Mouse (Mus musculus) heart, embryonic 10.5 days (tissue): ENCODE data around the gene Morc3. TPM values are rescaled to one million over a fixed set of nuclear protein-coding genes. Genes with fewer than 3 reads are reported as not detected.

Experiments used
- DNase-seq: peaks from one replicate; pipeline ENCODE4 v3.0.0-alpha.2; 2017; ENCODE audit warnings: low spot score
- H3K27ac ChIP-seq: fragments of 300-500 bp; sonication (generic); 2 replicates; pipeline ENCODE4 v1.5.1; 2016; ENCODE audit warnings: mild to moderate bottlenecking
- H3K27me3 ChIP-seq: fragments of 300-500 bp; sonication (generic); 2 replicates; pipeline ENCODE4 v1.6.1; 2016; ENCODE audit warnings: mild to moderate bottlenecking; ENCODE audit not compliant: poor library complexity, insufficient read depth, severe bottlenecking
- H3K36me3 ChIP-seq: fragments of 300-500 bp; sonication (generic); 2 replicates; pipeline ENCODE4 v1.6.1; 2016; ENCODE audit warnings: mild to moderate bottlenecking, moderate library complexity
- H3K4me1 ChIP-seq: fragments of 300-500 bp; sonication (generic); 2 replicates; pipeline ENCODE4 v1.6.1; 2016; ENCODE audit warnings: mild to moderate bottlenecking
- H3K4me3 ChIP-seq: fragments of 300-500 bp; sonication (generic); 2 replicates; pipeline ENCODE4 v1.5.1; 2016; ENCODE audit warnings: mild to moderate bottlenecking, moderate library complexity
- H3K9me3 ChIP-seq: fragments of 300-500 bp; sonication (generic); 2 replicates; pipeline ENCODE4 v1.6.1; 2016; ENCODE audit warnings: mild to moderate bottlenecking, moderate library complexity
- WGBS: fragments of 180-500 bp; shearing (Covaris S2); methylation state at CpG from one replicate; pipeline ENCODE4 v1.1.7; 2016; 5-methylcytosine and 5-hydroxymethylcytosine counted together
- polyA plus RNA-seq: library from polyadenylated mRNA; unstranded; fragments of >200 nt; fragmentation: Nextera tagmentation; extraction: Ambion mirVana; gene quantifications from 2 replicates; pipeline ENCODE4 v1.2.1, GENCODE M21; 2016

The Morc3 gene
- polyA plus RNA-seq, 1 experiment from 2014 or later = 28.1 TPM

DNA sequence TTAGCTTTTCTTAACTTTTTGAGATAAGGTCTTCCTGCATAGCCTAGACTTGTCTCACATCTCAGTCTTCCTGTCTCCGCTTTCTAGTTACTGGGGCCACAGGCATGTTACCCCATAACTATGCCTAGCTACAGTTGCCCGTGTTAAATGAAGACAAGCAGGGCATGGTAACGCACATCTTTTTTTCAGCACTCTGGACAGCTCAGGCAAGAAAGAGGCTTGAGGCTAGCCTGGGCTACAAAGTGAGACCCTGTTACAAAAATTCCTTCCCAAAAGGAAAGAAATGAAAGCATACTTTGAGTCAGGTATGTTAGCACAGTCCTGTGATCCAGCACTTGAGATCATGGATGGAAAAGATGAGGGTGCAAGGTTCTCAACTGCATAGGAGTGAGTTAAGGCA, 18.6 kb downstream of the Morc3 start:
- no peak for DNase-seq
- no peaks in the 10 kb centered on the region for H3K9me3 ChIP-seq
- H3K4me3 ChIP-seq = no peak overlapping the region
- H3K36me3 ChIP-seq = peaks cover 95% of the 10 kb centered on the region
- WGBS = 92% methylated on average over 3 of the region's 3 CpGs
- no peaks in the 10 kb centered on the region for H3K4me1 ChIP-seq
- no peak overlapping the region for H3K27ac ChIP-seq
- H3K27me3 ChIP-seq = no peaks in the 10 kb centered on the region

DNA sequence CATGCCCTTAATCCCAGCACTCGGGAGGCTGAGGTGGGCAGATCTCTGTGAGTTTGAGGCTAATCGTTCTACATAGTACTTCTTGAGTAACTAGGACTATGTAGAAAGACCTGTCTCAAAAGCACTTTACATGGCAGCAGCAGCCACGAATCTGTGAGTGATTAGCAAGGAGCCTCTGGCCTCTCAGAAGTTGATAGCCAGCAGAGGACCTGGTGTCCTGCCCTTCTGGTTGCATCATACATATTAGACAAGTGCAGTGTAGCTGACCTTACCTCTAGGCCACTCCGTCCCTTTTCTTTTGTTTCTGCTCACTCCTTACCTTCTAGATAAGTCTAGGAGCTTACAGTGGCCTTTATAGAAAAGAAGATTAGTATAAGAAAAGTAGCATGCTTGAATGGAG, 28.0 kb downstream of the Morc3 start:
- 87% methylated on average over 4 of the region's 4 CpGs for WGBS
- no peak for DNase-seq
- no peak overlapping the region for H3K27ac ChIP-seq
- H3K9me3 ChIP-seq = no peaks in the 10 kb centered on the region
- H3K4me1 ChIP-seq = no peaks in the 10 kb centered on the region
- peaks cover 86% of the 10 kb centered on the region for H3K36me3 ChIP-seq
- H3K27me3 ChIP-seq = no peaks in the 10 kb centered on the region
- H3K4me3 ChIP-seq = no peak overlapping the region

DNA sequence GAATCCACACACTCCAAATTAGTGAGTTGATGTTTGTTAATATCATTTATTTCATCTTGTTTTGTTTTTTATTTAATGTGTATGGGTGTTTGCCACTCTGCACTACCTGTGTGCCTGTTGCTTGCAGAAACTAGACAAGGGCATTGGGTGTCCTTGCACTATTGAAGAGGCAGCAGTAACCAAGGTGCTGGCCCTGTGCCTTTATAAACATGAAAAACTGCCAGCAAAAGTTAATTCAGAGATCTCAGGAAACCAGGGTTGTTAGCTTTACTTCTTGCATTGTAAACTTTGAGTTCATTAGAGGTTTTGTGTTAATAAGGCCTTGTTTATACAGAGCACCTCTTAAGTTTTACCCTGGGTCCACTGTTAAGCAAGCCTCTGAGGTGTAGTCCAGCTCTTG, 28.8 kb downstream of the Morc3 start:
- H3K9me3 ChIP-seq = no peaks in the 10 kb centered on the region
- no peaks in the 10 kb centered on the region for H3K27me3 ChIP-seq
- DNase-seq = no peak
- no peak overlapping the region for H3K4me3 ChIP-seq
- no peak overlapping the region for H3K27ac ChIP-seq
- peaks cover 87% of the 10 kb centered on the region for H3K36me3 ChIP-seq
- no peaks in the 10 kb centered on the region for H3K4me1 ChIP-seq

DNA sequence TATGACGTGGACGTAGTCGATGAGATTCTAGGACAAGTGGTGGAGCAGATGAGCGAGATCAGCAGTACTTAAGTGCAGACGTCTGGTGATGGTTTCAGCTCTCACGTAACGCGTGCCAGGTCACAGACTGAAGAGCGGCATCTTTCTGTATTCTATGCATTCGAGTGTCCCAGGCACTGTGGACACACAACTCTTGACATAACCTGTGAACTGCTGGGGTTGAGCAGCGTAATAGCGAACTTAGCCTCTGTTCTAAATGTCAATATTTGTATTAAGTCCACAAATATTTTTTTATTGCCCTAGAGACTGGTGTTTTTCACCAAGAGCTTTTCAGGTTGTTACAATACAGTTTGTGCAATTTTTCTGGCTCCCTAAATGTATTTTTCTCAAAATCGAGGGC, 42.9 kb downstream of the Morc3 start:
- H3K27me3 ChIP-seq = no peaks in the 10 kb centered on the region
- WGBS = 89% methylated on average over 13 of the region's 13 CpGs
- peak; percentile 56 for DNase-seq
- peaks cover 2% of the 10 kb centered on the region; the same call in 1 of the 2 replicates for H3K4me1 ChIP-seq
- no peak overlapping the region for H3K4me3 ChIP-seq
- H3K9me3 ChIP-seq = no peaks in the 10 kb centered on the region
- H3K27ac ChIP-seq = no peak overlapping the region
- H3K36me3 ChIP-seq = peaks cover 77% of the 10 kb centered on the region

DNA sequence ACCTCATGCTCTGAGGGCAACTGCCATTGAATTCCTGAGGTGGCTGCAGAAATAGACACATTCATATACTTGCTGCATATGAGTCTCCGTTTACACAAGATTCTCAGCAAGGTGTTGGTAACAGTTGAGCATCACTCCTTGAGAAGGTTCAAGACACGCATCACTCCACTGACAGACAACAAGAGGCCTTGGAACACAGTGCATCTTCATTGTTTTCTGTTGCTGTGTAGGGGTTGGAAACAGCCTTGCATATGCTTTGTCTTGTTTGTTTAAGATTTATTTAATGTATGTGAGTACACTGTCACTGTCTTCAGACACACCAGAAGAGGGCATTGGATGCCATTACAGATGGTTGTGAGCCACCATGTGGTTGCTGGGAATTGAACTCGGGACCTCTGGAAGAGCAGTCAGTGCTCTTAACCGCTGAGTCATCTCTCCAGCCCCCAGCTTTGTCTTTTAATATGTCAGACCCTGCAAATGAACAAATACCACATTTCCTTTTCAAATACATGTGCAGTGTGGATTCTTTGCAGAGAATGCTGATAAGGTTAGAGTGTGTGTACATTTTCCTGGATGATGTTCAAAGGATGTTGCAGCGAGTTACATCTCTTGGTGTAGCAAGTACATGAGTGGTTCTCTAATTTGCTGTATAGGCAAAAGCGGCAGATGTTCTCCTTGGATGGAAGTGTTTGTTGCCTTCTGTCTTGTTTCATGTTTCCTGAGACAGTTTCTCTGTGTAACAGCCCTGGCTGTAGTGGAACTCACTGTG, 45.9 kb downstream of the Morc3 start:
- H3K36me3 ChIP-seq = peaks cover 47% of the 10 kb centered on the region
- H3K9me3 ChIP-seq = no peaks in the 10 kb centered on the region
- H3K4me3 ChIP-seq = no peak overlapping the region
- 82% methylated on average over 6 of the region's 6 CpGs for WGBS
- H3K27me3 ChIP-seq = no peaks in the 10 kb centered on the region
- H3K4me1 ChIP-seq = peaks cover 2% of the 10 kb centered on the region; the same call in 1 of the 2 replicates
- no peak overlapping the region for H3K27ac ChIP-seq
- no peak for DNase-seq

DNA sequence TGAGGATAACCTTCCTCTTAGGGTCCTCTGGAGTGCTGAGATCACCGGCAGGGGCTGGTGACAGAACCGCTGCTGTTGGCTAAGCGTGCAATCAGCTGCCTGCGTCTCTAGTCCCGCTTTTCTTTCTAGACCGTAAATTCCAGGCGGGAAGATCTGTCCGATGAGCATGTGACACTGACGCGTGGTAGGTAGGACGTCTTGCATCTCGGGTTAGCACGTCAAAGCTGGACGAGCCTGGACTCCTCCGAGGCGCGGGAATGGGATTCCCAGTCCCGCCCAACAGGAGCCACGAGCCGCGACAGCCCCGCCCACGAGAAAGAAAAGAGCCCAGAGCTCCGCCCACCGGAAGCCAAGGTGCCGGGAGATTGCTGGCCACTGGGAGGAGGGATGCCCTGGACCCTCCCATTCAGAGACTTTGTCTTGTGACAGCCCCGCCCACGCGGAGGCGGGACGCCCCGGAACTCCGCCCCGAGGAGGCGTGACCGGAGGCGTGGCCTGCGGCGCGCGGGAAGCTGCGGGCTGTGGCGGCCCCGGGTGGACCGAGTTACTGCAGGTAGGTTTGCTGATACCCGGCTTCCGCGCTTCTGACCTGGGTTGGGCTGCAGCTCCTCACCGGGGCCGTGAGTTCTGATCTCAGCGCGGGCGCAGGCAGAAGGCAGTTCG, 51.6 kb downstream of the Morc3 start, which contains the start of gene Chaf1b:
Gene Chaf1b (plus strand): TSS at position 479 of the 663 bp plus-strand sequence.
- peaks cover 24% of the 10 kb centered on the region for H3K4me1 ChIP-seq
- WGBS = under 1% methylated on average over 54 of the region's 54 CpGs
- no peaks in the 10 kb centered on the region for H3K9me3 ChIP-seq
- no peaks in the 10 kb centered on the region for H3K27me3 ChIP-seq
- peaks cover 21% of the 10 kb centered on the region for H3K36me3 ChIP-seq
- peak within 1 kb of the TSS; percentile 88 for H3K27ac ChIP-seq
- H3K4me3 ChIP-seq = peak within 1 kb of the TSS; percentile 84
- DNase-seq = peak; percentile 100

DNA sequence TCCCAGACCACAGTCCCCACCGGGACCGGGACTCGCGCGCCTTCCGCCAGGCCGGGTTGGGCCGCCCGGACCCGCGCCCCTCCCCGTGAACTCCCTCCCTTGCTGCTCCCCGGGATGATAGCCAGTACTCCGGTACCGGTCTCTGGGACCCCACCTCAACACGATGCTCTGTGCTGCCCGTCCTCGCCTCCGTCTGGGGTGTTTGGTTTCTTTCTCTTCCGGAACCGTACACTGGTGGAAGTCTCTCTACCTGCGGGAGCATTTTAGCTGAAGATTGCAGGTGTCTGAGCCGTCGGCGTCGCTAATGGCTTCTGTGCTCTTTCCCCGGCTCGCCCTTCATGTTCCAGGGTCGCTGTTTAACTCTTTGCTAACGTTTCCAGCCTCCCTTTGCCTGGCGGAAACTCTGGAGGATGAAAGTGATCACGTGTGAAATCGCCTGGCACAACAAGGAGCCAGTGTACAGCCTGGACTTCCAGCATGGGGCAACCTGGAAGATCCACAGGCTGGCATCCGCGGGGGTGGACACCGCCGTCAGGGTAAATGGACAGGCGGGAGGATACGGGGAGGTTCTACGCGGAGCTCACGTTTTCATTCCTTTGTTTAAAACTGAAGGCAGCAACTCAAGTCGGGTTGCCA, 52.3 kb downstream of the Morc3 start:
- no peaks in the 10 kb centered on the region for H3K27me3 ChIP-seq
- H3K4me3 ChIP-seq = peak overlapping the region; percentile 84
- H3K36me3 ChIP-seq = peaks cover 27% of the 10 kb centered on the region
- WGBS = under 1% methylated on average over 43 of the region's 43 CpGs
- peak overlapping the region; percentile 88 for H3K27ac ChIP-seq
- H3K4me1 ChIP-seq = peaks cover 24% of the 10 kb centered on the region
- no peak for DNase-seq
- H3K9me3 ChIP-seq = no peaks in the 10 kb centered on the region

DNA sequence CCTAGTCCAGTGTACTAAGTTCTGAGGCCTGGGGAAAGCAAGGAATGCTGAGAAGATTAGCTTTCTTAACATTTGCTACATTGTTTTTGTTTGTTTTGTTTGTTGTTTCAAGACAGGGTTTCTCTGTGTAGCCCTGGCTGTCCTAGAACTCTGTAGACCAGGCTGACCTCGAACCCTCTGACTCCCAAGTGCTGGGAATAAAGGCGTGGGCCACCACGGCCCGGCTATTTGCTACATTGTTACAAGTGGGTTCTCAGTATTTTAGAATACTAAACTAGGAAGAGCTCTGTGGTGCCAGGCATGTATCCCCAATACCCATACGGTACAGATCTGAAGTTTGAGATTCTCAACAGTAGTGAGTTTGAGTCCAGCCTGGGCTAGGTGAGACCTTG, 52.8 kb downstream of the Morc3 start:
- Histone ChIP-seq H3K4me1 (peaks cover 24% of the 10 kb centered on the region), H3K27me3 (no peaks in the 10 kb centered on the region), H3K27ac (peak overlapping the region; percentile 88), H3K4me3 (peak overlapping the region; percentile 84), H3K9me3 (no peaks in the 10 kb centered on the region), H3K36me3 (peaks cover 33% of the 10 kb centered on the region)
- no peak for DNase-seq
- 65% methylated on average over 5 of the region's 5 CpGs for WGBS

DNA sequence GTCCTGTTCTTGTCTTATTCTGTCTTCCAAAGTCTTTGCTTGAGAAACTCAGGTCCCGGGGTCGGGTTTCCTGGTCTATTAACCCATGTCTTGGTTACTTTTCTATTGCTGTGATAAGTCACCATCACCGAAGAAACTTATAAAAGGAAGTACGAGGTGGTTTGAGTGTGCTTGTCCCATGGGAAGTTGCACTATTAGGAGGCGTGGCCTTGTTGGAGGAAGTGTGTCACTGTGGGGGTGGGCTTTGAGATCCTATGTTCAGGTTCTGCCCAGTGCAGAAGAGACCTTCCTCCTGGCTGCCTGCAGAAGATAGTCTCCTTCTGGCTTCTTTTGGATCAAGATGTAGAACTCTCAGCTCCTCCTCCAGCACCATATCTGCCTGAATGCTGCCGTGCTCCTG, 56.6 kb downstream of the Morc3 start:
- Histone ChIP-seq H3K4me3 (no peak overlapping the region), H3K27me3 (no peaks in the 10 kb centered on the region), H3K9me3 (no peaks in the 10 kb centered on the region), H3K4me1 (peaks cover 21% of the 10 kb centered on the region), H3K36me3 (peaks cover 70% of the 10 kb centered on the region), H3K27ac (no peak overlapping the region)
- DNase-seq = no peak
- WGBS = 85% methylated on average over 6 of the region's 6 CpGs

DNA sequence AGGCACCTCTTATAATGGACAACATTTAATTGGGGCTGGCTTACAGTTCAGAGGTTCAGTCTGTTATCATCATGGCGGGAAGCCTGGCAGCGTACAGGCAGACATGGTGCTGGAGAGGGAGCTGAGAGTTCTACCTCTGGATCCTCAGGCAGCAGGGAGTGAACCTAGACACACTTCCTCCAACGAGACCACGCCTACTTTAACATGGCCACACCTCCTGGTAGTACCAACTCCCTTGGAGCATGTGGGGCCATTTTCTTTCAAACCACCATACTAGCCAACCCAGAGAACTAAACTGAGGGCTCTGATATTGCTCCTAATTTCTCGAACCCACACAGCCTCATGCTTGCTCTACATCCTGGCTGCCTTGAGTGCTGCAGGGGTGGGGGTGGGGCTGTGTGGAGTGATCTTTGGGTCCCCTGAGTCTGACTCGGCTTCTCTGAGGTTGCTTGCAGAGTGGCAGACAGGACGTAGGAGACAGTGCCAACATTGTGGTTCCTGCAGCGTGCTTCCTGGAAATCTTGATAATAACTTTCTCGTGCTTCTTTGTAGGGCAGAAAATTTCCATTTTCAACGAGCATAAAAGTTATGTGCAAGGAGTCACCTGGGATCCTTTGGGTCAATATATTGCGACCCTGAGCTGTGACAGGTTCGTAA, 59.2 kb downstream of the Morc3 start:
- DNase-seq = no peak
- Histone ChIP-seq H3K4me1 (0 out of 2 replicates have a peak, but pooled peaks cover 2% of the 10 kb centered on the region), H3K36me3 (peaks cover 96% of the 10 kb centered on the region), H3K27ac (no peak overlapping the region), H3K27me3 (no peaks in the 10 kb centered on the region), H3K9me3 (no peaks in the 10 kb centered on the region), H3K4me3 (no peak overlapping the region)
- whole genome bisulfite sequencing = 80% methylated on average over 12 of the region's 12 CpGs

DNA sequence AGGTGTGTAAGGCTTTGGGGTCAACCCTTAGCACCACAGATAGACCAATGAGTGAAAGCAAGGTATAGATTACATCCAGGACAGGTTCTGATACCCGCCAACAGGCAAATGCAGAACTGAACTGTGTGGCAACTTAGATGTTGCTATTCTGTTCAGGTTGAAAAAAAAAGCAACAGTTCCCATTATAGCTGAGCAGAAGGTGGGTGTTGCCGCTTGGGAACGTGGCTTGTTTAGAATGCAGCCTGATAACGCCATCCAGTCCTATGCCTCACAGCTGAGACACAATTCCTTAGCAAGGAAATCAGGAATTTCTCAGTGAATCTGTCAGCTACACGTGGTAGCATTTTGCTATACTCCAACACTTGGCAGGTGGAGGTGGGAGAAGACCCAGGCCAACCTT, 61.4 kb downstream of the Morc3 start:
- no peaks in the 10 kb centered on the region for H3K9me3 ChIP-seq
- no peak overlapping the region for H3K4me3 ChIP-seq
- no peaks in the 10 kb centered on the region for H3K4me1 ChIP-seq
- H3K27ac ChIP-seq = no peak overlapping the region
- DNase-seq = no peak
- H3K27me3 ChIP-seq = no peaks in the 10 kb centered on the region
- H3K36me3 ChIP-seq = peaks cover 80% of the 10 kb centered on the region
- 76% methylated on average over 5 of the region's 5 CpGs for WGBS

DNA sequence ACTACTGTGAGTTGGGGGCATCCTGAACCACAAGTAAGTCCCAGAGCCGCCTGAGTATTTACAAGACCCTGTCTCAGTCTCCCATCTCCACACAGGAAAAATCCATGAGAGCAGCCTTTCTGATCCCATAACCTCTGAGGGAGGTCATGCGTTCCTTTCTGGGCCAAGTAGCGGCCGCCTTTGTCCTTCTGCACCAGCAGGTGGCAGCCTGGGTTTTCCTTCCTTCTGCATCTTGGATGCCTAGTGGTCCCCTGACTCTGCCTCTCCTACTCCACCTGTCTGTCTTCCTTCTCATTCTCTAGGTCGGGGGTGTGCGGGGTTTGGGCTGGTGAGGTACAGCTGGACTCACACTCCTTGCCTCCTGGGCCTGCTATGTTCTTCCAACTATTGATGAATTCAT, 71.1 kb downstream of the Morc3 start:
- peaks cover 69% of the 10 kb centered on the region for H3K36me3 ChIP-seq

More for the DNA sequence above, 71.1 kb downstream of the Morc3 start:
- 75% methylated on average over 6 of the region's 6 CpGs for WGBS
- H3K4me3 ChIP-seq = no peak overlapping the region
- no peaks in the 10 kb centered on the region for H3K9me3 ChIP-seq
- DNase-seq = no peak
- 0 out of 2 replicates have a peak, but pooled peaks cover 3% of the 10 kb centered on the region for H3K4me1 ChIP-seq
- no peak overlapping the region for H3K27ac ChIP-seq
- H3K27me3 ChIP-seq = no peaks in the 10 kb centered on the region
